Mouse (Mus musculus) limb, embryonic 13.5 days (tissue): ENCODE results near the gene Cntnap4. TPM values are rescaled to one million over a fixed set of nuclear protein-coding genes. Genes with fewer than 3 reads are reported as not detected.

Experiments used
- ATAC-seq: fragments of 200-750 bp; cut with Nextera tagmentation; 2 replicates; pipeline ENCODE4 v1.8.0; 2017; ENCODE audit warnings: low read depth, moderate number of reproducible peaks, moderate TSS enrichment; ENCODE audit not compliant: low FRiP score
- H3K27ac ChIP-seq: fragments of 300-500 bp; sonication (generic); 2 replicates; pipeline ENCODE4 v1.5.1; 2015; ENCODE audit warnings: inconsistent platforms, mild to moderate bottlenecking, moderate library complexity
- H3K27me3 ChIP-seq: fragments of 300-500 bp; sonication (generic); 2 replicates; pipeline ENCODE4 v1.6.1; 2015; ENCODE audit warnings: mild to moderate bottlenecking, inconsistent platforms
- H3K36me3 ChIP-seq: fragments of 300-500 bp; sonication (generic); 2 replicates; pipeline ENCODE4 v1.6.1; 2015; ENCODE audit warnings: inconsistent platforms, mild to moderate bottlenecking, moderate library complexity
- H3K4me1 ChIP-seq: fragments of 300-500 bp; sonication (generic); 2 replicates; pipeline ENCODE4 v1.6.1; 2015; ENCODE audit warnings: inconsistent platforms
- H3K4me2 ChIP-seq: fragments of 300-500 bp; sonication (generic); replicated peaks from 2 replicates; pipeline ENCODE4 v1.6.1; 2015; ENCODE audit warnings: inconsistent platforms, mild to moderate bottlenecking, moderate library complexity
- H3K4me3 ChIP-seq: fragments of 300-500 bp; sonication (generic); 2 replicates; pipeline ENCODE4 v1.5.1; 2015; ENCODE audit warnings: moderate library complexity, mild to moderate bottlenecking, inconsistent platforms
- H3K9ac ChIP-seq: fragments of 300-500 bp; sonication (generic); 2 replicates; pipeline ENCODE4 v1.6.1; 2015; ENCODE audit warnings: mild to moderate bottlenecking, inconsistent platforms
- H3K9me3 ChIP-seq: fragments of 300-500 bp; sonication (generic); 2 replicates; pipeline ENCODE4 v1.6.1; 2016; ENCODE audit warnings: inconsistent platforms
- WGBS: fragments of 180-500 bp; shearing (Covaris S2); methylation state at CpG from one replicate; pipeline ENCODE4 v1.1.7; 2015; 5-methylcytosine and 5-hydroxymethylcytosine counted together
- polyA plus RNA-seq: library from polyadenylated mRNA; unstranded; fragments of >200 nt; fragmentation: Nextera tagmentation; extraction: Ambion mirVana; gene quantifications from 2 replicates; pipeline ENCODE4 v1.2.1, GENCODE M21; 2015

Gene Cntnap4
- 3.4 TPM in 2 replicates for polyA plus RNA-seq

- no peak within 1 kb of the TSS for H3K9ac ChIP-seq
- no peaks in the 10 kb centered on the region for H3K9me3 ChIP-seq
- peaks cover 8% of the 10 kb centered on the region for H3K4me1 ChIP-seq
- ATAC-seq, result no peak
- peak within 1 kb of the TSS; percentile 60 for H3K4me2 ChIP-seq
- no peaks in the 10 kb centered on the region for H3K36me3 ChIP-seq
- peaks cover 27% of the 10 kb centered on the region for H3K27me3 ChIP-seq
- WGBS, result 3% methylated on average over 18 of the region's 18 CpGs
- H3K27ac ChIP-seq, result no peak within 1 kb of the TSS
- H3K4me3 ChIP-seq, result peak within 1 kb of the TSS; percentile 31
These were observed at the start of gene Cntnap4 for GRCm38 (mm10) chr8:112569471-112570141. TSS of gene Cntnap4 (plus strand) at chr8:112570043.

- Histone ChIP-seq H3K27me3 (no peaks in the 10 kb centered on the region), H3K4me2 (no peak overlapping the region), H3K9me3 (no peaks in the 10 kb centered on the region), H3K9ac (no peak overlapping the region), H3K4me1 (no peaks in the 10 kb centered on the region), H3K36me3 (no peaks in the 10 kb centered on the region), H3K27ac (no peak overlapping the region), H3K4me3 (no peak overlapping the region)
- WGBS, result 34% methylated on average over 4 of the region's 4 CpGs
- no peak for ATAC-seq
These were observed 12.5 kb upstream of the Cntnap4 start for GRCm38 (mm10) chr8:112557376-112557775.

GRCm38 (mm10) chr8:112570541-112570940 is 698 bp downstream of the Cntnap4 start:
- peaks cover 27% of the 10 kb centered on the region for H3K27me3 ChIP-seq
- no peaks in the 10 kb centered on the region for H3K36me3 ChIP-seq
- no peak overlapping the region for H3K27ac ChIP-seq
- H3K9ac ChIP-seq, result no peak overlapping the region
- H3K4me1 ChIP-seq, result peaks cover 8% of the 10 kb centered on the region
- H3K9me3 ChIP-seq, result no peaks in the 10 kb centered on the region
- ATAC-seq, result no peak
- H3K4me2 ChIP-seq, result peak overlapping the region; percentile 60
- H3K4me3 ChIP-seq, result peak overlapping the region; percentile 31
- 10% methylated on average over 6 of the region's 6 CpGs for WGBS

DNA sequence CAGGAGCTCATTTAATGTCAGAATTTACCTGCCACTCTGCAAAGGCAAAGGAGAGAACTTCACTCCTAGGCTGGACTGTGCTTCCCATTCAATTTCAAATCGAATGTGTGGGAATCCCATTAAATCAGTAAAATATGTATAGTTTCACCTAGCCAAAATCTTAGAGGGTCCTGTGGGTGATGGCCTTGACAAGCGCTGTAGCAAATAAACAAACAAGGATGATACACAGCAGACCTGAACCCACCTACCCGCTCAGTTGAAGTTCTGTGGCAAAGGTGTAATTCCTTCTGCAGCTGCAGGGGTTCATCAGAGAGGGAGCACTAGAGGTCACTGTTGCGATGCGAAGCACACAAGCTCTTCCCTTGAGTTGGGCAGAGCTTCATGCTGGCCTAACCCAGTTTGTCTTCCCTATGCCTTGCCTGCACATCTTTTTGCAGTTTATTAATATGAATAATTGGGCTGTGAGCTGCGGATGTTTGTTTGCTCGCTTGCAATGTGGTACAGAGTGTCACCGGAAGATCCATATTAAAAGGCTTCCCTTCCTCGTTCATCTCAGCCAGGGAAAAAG is 1.6 kb downstream of the Cntnap4 start:
- Histone ChIP-seq H3K4me2 (peak overlapping the region; percentile 34), H3K27me3 (peaks cover 27% of the 10 kb centered on the region), H3K4me1 (peaks cover 8% of the 10 kb centered on the region), H3K9me3 (no peaks in the 10 kb centered on the region), H3K27ac (no peak overlapping the region), H3K9ac (no peak overlapping the region), H3K4me3 (no peak overlapping the region), H3K36me3 (no peaks in the 10 kb centered on the region)
- peak; percentile 32; the same call in 1 of the 2 replicates for ATAC-seq
- WGBS, result 15% methylated on average over 9 of the region's 9 CpGs

DNA sequence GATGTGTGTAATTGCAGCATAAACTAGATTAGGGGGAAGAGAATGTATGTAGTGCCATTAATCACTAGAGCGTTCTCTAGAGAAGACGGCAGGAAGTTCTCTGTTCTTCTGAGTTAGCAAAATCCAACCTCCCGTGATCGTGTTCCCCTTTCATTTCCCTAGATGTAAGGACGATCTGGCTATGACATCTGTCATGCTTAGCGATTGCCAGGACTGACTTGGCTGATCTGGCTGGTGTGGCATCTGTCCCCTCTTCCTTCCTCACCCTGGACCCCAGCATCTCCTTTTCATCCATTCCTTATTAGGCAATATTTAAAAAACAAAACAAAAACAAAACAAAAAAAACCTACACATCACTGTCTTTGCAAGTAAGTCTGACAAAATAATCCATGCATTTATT is 11.6 kb downstream of the Cntnap4 start:
- Histone ChIP-seq H3K4me2 (no peak overlapping the region), H3K4me3 (no peak overlapping the region), H3K36me3 (no peaks in the 10 kb centered on the region), H3K4me1 (no peaks in the 10 kb centered on the region), H3K9me3 (no peaks in the 10 kb centered on the region), H3K27me3 (no peaks in the 10 kb centered on the region), H3K27ac (no peak overlapping the region), H3K9ac (no peak overlapping the region)
- ATAC-seq, result no peak
- WGBS, result 41% methylated on average over 6 of the region's 6 CpGs

DNA sequence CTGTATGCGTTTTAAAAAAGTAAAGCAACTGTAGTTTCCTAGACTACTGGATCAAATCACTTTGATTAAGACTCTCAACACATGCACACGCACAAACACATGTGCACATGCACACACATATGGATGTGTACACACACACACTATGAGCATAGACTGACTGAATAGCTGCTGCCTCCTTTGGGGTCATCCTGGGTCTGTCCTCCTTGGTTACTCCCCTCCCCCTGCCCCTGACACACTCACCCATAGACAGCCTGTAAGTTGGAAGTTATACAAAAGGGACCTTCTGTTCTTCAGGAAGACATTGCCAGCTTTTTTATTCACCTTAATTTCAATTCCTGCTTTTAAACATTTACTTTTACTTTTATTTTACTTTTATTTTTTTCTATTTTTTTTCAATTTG is 13.6 kb downstream of the Cntnap4 start:
- H3K27me3 ChIP-seq, result no peaks in the 10 kb centered on the region
- H3K4me1 ChIP-seq, result no peaks in the 10 kb centered on the region
- H3K4me3 ChIP-seq, result no peak overlapping the region
- WGBS, result 92% methylated on average over 2 of the region's 2 CpGs
- no peaks in the 10 kb centered on the region for H3K9me3 ChIP-seq
- no peak for ATAC-seq
- no peaks in the 10 kb centered on the region for H3K36me3 ChIP-seq
- H3K4me2 ChIP-seq, result no peak overlapping the region
- no peak overlapping the region for H3K9ac ChIP-seq
- H3K27ac ChIP-seq, result no peak overlapping the region

GRCm38 (mm10) chr8:112588357-112589051 is 18.7 kb downstream of the Cntnap4 start:
- H3K36me3 ChIP-seq, result no peaks in the 10 kb centered on the region
- H3K4me1 ChIP-seq, result no peaks in the 10 kb centered on the region; the same call in none of the 2 replicates
- 57% methylated on average over 8 of the region's 8 CpGs for WGBS
- no peaks in the 10 kb centered on the region for H3K9me3 ChIP-seq
- no peaks in the 10 kb centered on the region for H3K27me3 ChIP-seq
- peak; percentile 64; the same call in 1 of the 2 replicates for ATAC-seq
- H3K9ac ChIP-seq, result no peak overlapping the region
- H3K4me3 ChIP-seq, result no peak overlapping the region
- no peak overlapping the region for H3K27ac ChIP-seq
- peak overlapping the region; percentile 23; the same call in 1 of the 2 replicates for H3K4me2 ChIP-seq

DNA sequence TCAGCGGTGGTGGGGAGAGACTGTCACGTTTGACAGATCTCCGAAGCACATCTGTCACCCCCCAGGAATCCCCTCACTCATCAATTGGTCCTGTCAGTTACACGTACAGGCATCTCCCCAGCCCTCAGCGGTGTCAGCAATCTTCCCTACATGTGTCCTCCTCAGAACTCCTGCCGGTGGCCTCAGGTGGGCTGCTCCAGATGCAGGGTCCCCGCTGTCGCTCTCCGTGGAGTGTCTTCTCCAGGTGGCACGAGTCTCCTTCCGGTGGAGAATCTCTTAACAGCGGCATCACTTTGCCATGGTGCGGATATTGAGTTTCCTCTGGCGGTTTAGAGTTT is 19.2 kb downstream of the Cntnap4 start:
- no peak overlapping the region for H3K27ac ChIP-seq
- no peaks in the 10 kb centered on the region for H3K27me3 ChIP-seq
- no peaks in the 10 kb centered on the region; the same call in none of the 2 replicates for H3K4me1 ChIP-seq
- peak overlapping the region; percentile 23; the same call in 1 of the 2 replicates for H3K4me2 ChIP-seq
- ATAC-seq, result peak; percentile 40
- no peaks in the 10 kb centered on the region for H3K36me3 ChIP-seq
- no peak overlapping the region for H3K4me3 ChIP-seq
- no peak overlapping the region for H3K9ac ChIP-seq
- 63% methylated on average over 14 of the region's 14 CpGs for WGBS
- no peaks in the 10 kb centered on the region for H3K9me3 ChIP-seq

DNA sequence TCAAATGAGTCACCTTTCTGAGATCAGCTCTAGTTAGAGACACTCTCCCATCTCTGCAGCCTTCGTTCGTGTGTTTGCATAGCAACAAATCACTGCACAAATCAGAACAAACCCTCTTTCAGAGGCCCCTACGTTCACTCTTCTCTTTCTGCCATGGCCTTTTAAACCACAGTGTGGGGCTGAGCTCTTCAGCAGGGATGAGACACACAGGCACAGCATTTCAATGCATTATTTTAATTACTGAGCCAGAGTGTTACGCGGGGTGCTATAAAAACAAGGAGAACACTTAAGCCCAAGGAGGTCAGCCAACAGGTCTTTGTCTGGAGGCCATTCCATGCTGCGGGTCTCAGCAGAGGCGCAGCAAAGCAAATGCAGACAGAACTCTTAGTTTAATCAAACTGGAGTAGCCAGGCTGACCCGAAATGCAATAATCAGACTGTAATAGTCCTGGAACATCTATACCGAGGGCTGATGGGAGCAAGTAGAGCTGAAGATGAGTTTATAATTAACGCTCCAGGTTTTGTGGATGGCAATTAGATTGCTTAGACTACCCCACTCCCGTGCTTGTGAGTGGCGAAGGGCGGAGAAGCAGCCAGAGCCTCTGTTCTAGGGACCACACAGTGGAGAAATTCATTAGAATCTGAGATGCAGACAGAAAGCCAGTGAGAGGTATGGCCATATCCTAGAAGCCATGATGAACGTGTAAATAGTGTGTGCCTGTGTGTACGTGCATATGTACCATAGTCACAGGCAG is 26.4 kb downstream of the Cntnap4 start:
- Histone ChIP-seq H3K27me3 (no peaks in the 10 kb centered on the region), H3K27ac (no peak overlapping the region), H3K36me3 (no peaks in the 10 kb centered on the region), H3K4me2 (no peak overlapping the region), H3K4me1 (no peaks in the 10 kb centered on the region), H3K9me3 (no peaks in the 10 kb centered on the region), H3K9ac (no peak overlapping the region), H3K4me3 (no peak overlapping the region)
- WGBS, result 64% methylated on average over 15 of the region's 15 CpGs
- no peak for ATAC-seq

GRCm38 (mm10) chr8:112599975-112600374 is 30.1 kb downstream of the Cntnap4 start:
- 80% methylated on average over 11 of the region's 11 CpGs for WGBS
- Histone ChIP-seq H3K27ac (no peak overlapping the region), H3K9ac (no peak overlapping the region), H3K4me1 (no peaks in the 10 kb centered on the region), H3K9me3 (no peaks in the 10 kb centered on the region), H3K27me3 (no peaks in the 10 kb centered on the region), H3K4me3 (no peak overlapping the region), H3K4me2 (no peak overlapping the region), H3K36me3 (no peaks in the 10 kb centered on the region)
- ATAC-seq, result no peak

DNA sequence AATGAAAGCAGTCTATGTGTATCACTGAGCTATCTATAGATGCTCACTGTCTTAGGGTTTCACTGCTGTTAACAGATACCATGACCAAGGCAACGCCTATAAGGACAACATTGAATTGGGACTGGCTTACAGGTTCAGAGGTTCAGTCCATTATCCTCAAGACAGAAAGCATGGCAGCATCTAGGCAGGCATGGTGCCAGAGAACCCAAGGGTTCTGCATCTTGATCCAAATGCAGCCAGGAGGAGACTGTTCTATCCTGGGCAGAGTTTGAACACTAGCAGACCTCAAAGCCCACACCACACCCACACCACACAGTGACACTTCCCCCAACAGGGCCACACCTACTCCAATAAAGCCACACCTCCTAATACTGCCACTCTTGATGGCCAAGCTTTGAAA is 31.3 kb downstream of the Cntnap4 start:
- no peaks in the 10 kb centered on the region for H3K9me3 ChIP-seq
- H3K4me3 ChIP-seq, result no peak overlapping the region
- H3K4me1 ChIP-seq, result no peaks in the 10 kb centered on the region
- no peaks in the 10 kb centered on the region for H3K27me3 ChIP-seq
- 77% methylated on average over 1 of the region's 1 CpGs for WGBS
- H3K36me3 ChIP-seq, result no peaks in the 10 kb centered on the region
- no peak overlapping the region for H3K4me2 ChIP-seq
- no peak overlapping the region for H3K9ac ChIP-seq
- no peak overlapping the region for H3K27ac ChIP-seq
- ATAC-seq, result no peak

DNA sequence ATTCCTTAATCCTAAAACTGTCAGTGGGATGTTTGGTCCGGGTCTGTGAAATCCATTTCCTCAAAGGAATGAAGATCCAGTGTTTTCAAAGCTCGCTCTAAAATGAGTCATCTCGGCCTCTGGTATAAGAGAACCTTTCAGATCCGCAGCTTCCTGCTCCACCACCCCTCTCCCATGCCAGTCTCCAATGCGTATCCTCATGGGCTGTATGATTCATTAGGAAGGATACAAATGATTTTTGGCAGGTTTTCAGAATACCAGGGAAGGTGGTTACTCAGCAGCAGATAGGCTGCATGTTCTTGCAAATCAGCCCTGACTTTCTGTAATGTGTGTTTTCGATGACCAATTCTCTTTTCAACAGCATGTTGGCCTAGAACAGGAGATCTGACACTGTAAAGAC is 40.3 kb downstream of the Cntnap4 start:
- H3K27me3 ChIP-seq, result no peaks in the 10 kb centered on the region
- no peaks in the 10 kb centered on the region for H3K4me1 ChIP-seq
- WGBS, result 83% methylated on average over 6 of the region's 6 CpGs
- ATAC-seq, result no peak
- no peak overlapping the region for H3K27ac ChIP-seq
- no peak overlapping the region for H3K4me3 ChIP-seq
- no peaks in the 10 kb centered on the region for H3K9me3 ChIP-seq
- no peaks in the 10 kb centered on the region for H3K36me3 ChIP-seq
- no peak overlapping the region for H3K4me2 ChIP-seq
- no peak overlapping the region for H3K9ac ChIP-seq
